Comparison of ENCODE assay signal across 8 mouse cellular contexts in genomic region chr5:129778348-129778995, GRCm38 (mm10). TPM values are rescaled to one million over a fixed set of nuclear protein-coding genes. Genes with fewer than 3 reads are reported as not detected.
DNase-seq lines count a peak whose midpoint lies in the region; ATAC-seq and TF ChIP-seq lines count a peak whose summit lies in the region.

No protein-coding gene starts in this region.

- H3K9ac ChIP-seq in heart, embryonic 13.5 days: peak overlapping the region; percentile 86
- H3K9ac ChIP-seq in ES-Bruce4 (ENCODE audit: low read depth, poor library complexity, severe bottlenecking): peak overlapping the region; percentile 65

- H3K4me3 ChIP-seq in heart, embryonic 13.5 days: peak overlapping the region; percentile 67
- peak overlapping the region; percentile 79 for H3K4me3 ChIP-seq in ES-Bruce4 (ENCODE audit: low read depth, low read length)
- peak overlapping the region; percentile 65 for H3K4me3 ChIP-seq in hindbrain, embryonic 10.5 days
- peak overlapping the region; percentile 65 for H3K4me3 ChIP-seq in midbrain, embryonic 10.5 days

- 0 out of 2 replicates have a peak overlapping the region, but pooled peaks have one; percentile 32 for H3K27ac ChIP-seq in heart, embryonic 13.5 days (replicated peaks)
- no peak overlapping the region for H3K27ac ChIP-seq in ES-Bruce4 (ENCODE audit: insufficient read depth, low read length)
- peak overlapping the region; percentile 72 for H3K27ac ChIP-seq in hindbrain, embryonic 10.5 days
- H3K27ac ChIP-seq in midbrain, embryonic 10.5 days (replicated peaks): peak overlapping the region; percentile 78

- peaks cover 15% of the 10 kb centered on the region for H3K4me1 ChIP-seq in heart, embryonic 13.5 days
- peaks cover 1% of the 10 kb centered on the region for H3K4me1 ChIP-seq in ES-Bruce4 (ENCODE audit: control insufficient read depth, insufficient read depth, low read length)
- peaks cover 18% of the 10 kb centered on the region for H3K4me1 ChIP-seq in hindbrain, embryonic 10.5 days (replicated peaks)
- H3K4me1 ChIP-seq in midbrain, embryonic 10.5 days: peaks cover 17% of the 10 kb centered on the region

- intact Hi-C loops in heart, postnatal 25 days (cut with DNase I): no loop called here

- no peak for DNase-seq in heart, postnatal 25 days (ENCODE audit: low spot score)
- no peak for DNase-seq in hindbrain, embryonic 10.5 days (ENCODE audit: low spot score)
- DNase-seq in midbrain, embryonic 10.5 days (ENCODE audit: low spot score): no peak
- no peak for DNase-seq in thymus, adult 18-20 months
- no peak for DNase-seq in embryo, embryonic 9.5 days (ENCODE audit: extremely low spot score)

- no peaks in the 10 kb centered on the region for H3K27me3 ChIP-seq in heart, embryonic 13.5 days (replicated peaks)
- H3K27me3 ChIP-seq in ES-Bruce4 (ENCODE audit: control insufficient read depth, insufficient read depth, low read length, poor library complexity, severe bottlenecking): no peaks in the 10 kb centered on the region
- no peaks in the 10 kb centered on the region for H3K27me3 ChIP-seq in hindbrain, embryonic 10.5 days (ENCODE audit: insufficient read depth, poor library complexity, severe bottlenecking)
- H3K27me3 ChIP-seq in midbrain, embryonic 10.5 days (ENCODE audit: low read depth, poor library complexity, severe bottlenecking): no peaks in the 10 kb centered on the region

- 37% methylated on average over 11 of the region's 11 CpGs for WGBS in heart, embryonic 13.5 days
- WGBS in hindbrain, embryonic 10.5 days: 41% methylated on average over 11 of the region's 11 CpGs
- WGBS in midbrain, embryonic 10.5 days: 44% methylated on average over 11 of the region's 11 CpGs

- TF ChIP-seq POLR2A in ES-Bruce4 (IDR thresholded peaks at IDR 0.05; ENCODE audit: insufficient read depth, low read length): no peak

- no peaks in the 10 kb centered on the region for H3K36me3 ChIP-seq in heart, embryonic 13.5 days
- 0 out of 2 replicates have a peak, but pooled peaks cover 2% of the 10 kb centered on the region for H3K36me3 ChIP-seq in ES-Bruce4 (ENCODE audit: control insufficient read depth, insufficient read depth, low read length, poor library complexity, severe bottlenecking)
- H3K36me3 ChIP-seq in hindbrain, embryonic 10.5 days: no peaks in the 10 kb centered on the region
- no peaks in the 10 kb centered on the region for H3K36me3 ChIP-seq in midbrain, embryonic 10.5 days

- no peak for TF ChIP-seq CTCF in ES-Bruce4 (IDR thresholded peaks at IDR 0.05; ENCODE audit: low read depth, low read length)

- ATAC-seq in heart, embryonic 13.5 days (ENCODE audit: extremely low read depth, insufficient number of reproducible peaks, low FRiP score, low TSS enrichment): no peak
- ATAC-seq in granulocyte monocyte progenitor cell, adult 5-6 weeks (replicated peaks; ENCODE audit: poor library complexity, severe bottlenecking): no peak

- H3K9me3 ChIP-seq in heart, embryonic 13.5 days: no peaks in the 10 kb centered on the region
- H3K9me3 ChIP-seq in ES-Bruce4 (replicated peaks; ENCODE audit: control insufficient read depth, insufficient read depth, low read length, poor library complexity, severe bottlenecking): no peaks in the 10 kb centered on the region
- no peaks in the 10 kb centered on the region for H3K9me3 ChIP-seq in hindbrain, embryonic 10.5 days
- no peaks in the 10 kb centered on the region for H3K9me3 ChIP-seq in midbrain, embryonic 10.5 days (replicated peaks)

- no peak for TF ChIP-seq EP300 in ES-Bruce4 (IDR thresholded peaks at IDR 0.05; ENCODE audit: insufficient read depth, low read depth, low read length)

- H3K4me2 ChIP-seq in heart, embryonic 13.5 days: peak overlapping the region; percentile 80

RNA-seq across cellular contexts. Expression of gene Psph, which starts 8.8 kb away (rescaled TPM):
- 24.6 and 28.2 TPM in 2 replicates for polyA plus RNA-seq in heart, embryonic 13.5 days (2015; fragmentation: Nextera tagmentation; extraction: Ambion mirVana)
- total RNA-seq in heart, postnatal 25 days (2021): 10 to 100 TPM; 10.6 to 13.2 TPM
- 28.7 and 31.4 TPM in 2 replicates for polyA plus RNA-seq in ES-Bruce4 (2011; ENCODE audit: insufficient read depth, insufficient read length, low read depth, missing spikeins)
- polyA plus RNA-seq in hindbrain, embryonic 10.5 days (2016; fragmentation: Nextera tagmentation; extraction: Ambion mirVana): 40.2 and 40.5 TPM in 2 replicates
- polyA plus RNA-seq in midbrain, embryonic 10.5 days (2016; fragmentation: Nextera tagmentation; extraction: Ambion mirVana): 39.7 and 45.4 TPM in 2 replicates
- total RNA-seq in granulocyte monocyte progenitor cell, adult 5-6 weeks (2014; fragmentation: Nextera tagmentation): 23.5 and 34.6 TPM in 2 replicates
- total RNA-seq in granulocyte monocyte progenitor cell, adult 5-6 weeks (2017): 20.5 and 21.4 TPM in 2 replicates

RNA-seq across cellular contexts. Expression of gene Nipsnap2, which starts 53.6 kb away (rescaled TPM):
- 269 and 291 TPM in 2 replicates for polyA plus RNA-seq in heart, embryonic 13.5 days (2015; fragmentation: Nextera tagmentation; extraction: Ambion mirVana)
- total RNA-seq in heart, postnatal 25 days (2021): 100 to 1,000 TPM; 737 to 807 TPM
- polyA plus RNA-seq in ES-Bruce4 (2011; ENCODE audit: insufficient read depth, insufficient read length, low read depth, missing spikeins): 34.9 and 38.0 TPM in 2 replicates
- 73.4 and 74.3 TPM in 2 replicates for polyA plus RNA-seq in hindbrain, embryonic 10.5 days (2016; fragmentation: Nextera tagmentation; extraction: Ambion mirVana)
- 76.3 and 86.3 TPM in 2 replicates for polyA plus RNA-seq in midbrain, embryonic 10.5 days (2016; fragmentation: Nextera tagmentation; extraction: Ambion mirVana)
- 21.5 and 24.7 TPM in 2 replicates for total RNA-seq in granulocyte monocyte progenitor cell, adult 5-6 weeks (2014; fragmentation: Nextera tagmentation)
- 26.2 and 30.1 TPM in 2 replicates for total RNA-seq in granulocyte monocyte progenitor cell, adult 5-6 weeks (2017)
